Mouse (Mus musculus) urinary bladder, adult 2 months (tissue): Measurements from ENCODE around the gene Prr19. TPM values are rescaled to one million over a fixed set of nuclear protein-coding genes. Genes with fewer than 3 reads are reported as not detected.
"Not testable (repeated sequence)": the region's sequence is repeated elsewhere in the genome, so short reads cannot be mapped to it uniquely, and the experiment has no call there.

Experiments
- DNase-seq: peaks from one replicate; pipeline ENCODE4 v3.0.0; 2022; ENCODE audit warnings: low spot score
- polyA plus RNA-seq: library from polyadenylated mRNA; depleted of rRNA; stranded (reverse); fragments of >200 nt; gene quantifications from 2 replicates; pipeline ENCODE4 v1.2.3, GENCODE M21; 2012; rRNA removed

Prr19 gene
- polyA plus RNA-seq, 1 experiment, result not detected

GRCm38 (mm10) chr7:25322058-25322484 is 20.9 kb downstream of the Prr19 start:
- no peak for DNase-seq

GRCm38 (mm10) chr7:25323219-25323618 is 22.0 kb downstream of the Prr19 start:
- DNase-seq, result no peak

- DNase-seq, result not testable (repeated sequence)
Observed at GRCm38 (mm10) chr7:25325431-25325830, 24.2 kb downstream of the Prr19 start.

- no peak for DNase-seq
Observed at GRCm38 (mm10) chr7:25326233-25326632, 25.0 kb downstream of the Prr19 start.

GRCm38 (mm10) chr7:25333596-25334307 is 32.5 kb downstream of the Prr19 start:
- peak; percentile 46 for DNase-seq

GRCm38 (mm10) chr7:25334472-25334871 is 33.3 kb downstream of the Prr19 start:
- DNase-seq, result no peak

GRCm38 (mm10) chr7:25339329-25339728 is 38.1 kb downstream of the Prr19 start:
- no peak for DNase-seq

GRCm38 (mm10) chr7:25341000-25341784 is 40.0 kb downstream of the Prr19 start:
- no peak for DNase-seq

GRCm38 (mm10) chr7:25348861-25349260 is 47.6 kb downstream of the Prr19 start:
- no peak for DNase-seq

Other genes starting within 250 kb of the Prr19 start
- gene Grik5, start 229.1 kb upstream of the Prr19 start, polyA plus RNA-seq, result 30.7 and 34.7 TPM in 2 replicates
- gene Zfp574, start 228.8 kb upstream of the Prr19 start, polyA plus RNA-seq, result 23.1 and 27.7 TPM in 2 replicates
- 0.65 and 1.0 TPM in 2 replicates for gene Pou2f2, start 121.7 kb upstream of the Prr19 start, polyA plus RNA-seq
- gene Dedd2, start 80.8 kb upstream of the Prr19 start, polyA plus RNA-seq, result 13.8 and 14.2 TPM in 2 replicates
- 6.9 and 9.3 TPM in 2 replicates for gene Zfp526, start 80.0 kb upstream of the Prr19 start, polyA plus RNA-seq
- gene Gsk3a, start 63.6 kb upstream of the Prr19 start, polyA plus RNA-seq, result 79.0 and 83.3 TPM in 2 replicates
- 23.6 and 26.8 TPM in 2 replicates for gene Erf, start 50.6 kb upstream of the Prr19 start, polyA plus RNA-seq
- 30.8 and 58.8 TPM in 2 replicates for gene Cic, start 33.7 kb upstream of the Prr19 start, polyA plus RNA-seq
- gene Pafah1b3, start 3.4 kb upstream of the Prr19 start, polyA plus RNA-seq, result 40.1 and 48.5 TPM in 2 replicates
- 0.06 and 0.11 TPM in 2 replicates for gene Tmem145, start 4.7 kb downstream of the Prr19 start, polyA plus RNA-seq
- 21.5 and 28.4 TPM in 2 replicates for gene Megf8, start 15.8 kb downstream of the Prr19 start, polyA plus RNA-seq
- not detected in 2 replicates for gene Cnfn, start 68.3 kb downstream of the Prr19 start, polyA plus RNA-seq
- gene Lipe, start 97.3 kb downstream of the Prr19 start, polyA plus RNA-seq, result 24.8 and 25.1 TPM in 2 replicates
- 0.08 and 0.16 TPM in 2 replicates for gene Cxcl17, start 111.5 kb downstream of the Prr19 start, polyA plus RNA-seq
- gene Ceacam1, start 176.2 kb downstream of the Prr19 start, polyA plus RNA-seq, result 7.9 and 8.5 TPM in 2 replicates
- gene Ceacam2, start 238.4 kb downstream of the Prr19 start, polyA plus RNA-seq, result 0.39 and 0.77 TPM in 2 replicates